Mouse (Mus musculus) MN1 (cell line): Measurements from ENCODE around the gene Aqp7.

Experiments
- DNase-seq: peaks from one replicate; pipeline ENCODE4 v3.0.0-alpha.2; 2016; ENCODE audit warnings: low spot score

The Aqp7 gene

GRCm38 (mm10) chr4:41063351-41063750 is 15.4 kb upstream of the Aqp7 start:
- DNase-seq = no peak

DNA sequence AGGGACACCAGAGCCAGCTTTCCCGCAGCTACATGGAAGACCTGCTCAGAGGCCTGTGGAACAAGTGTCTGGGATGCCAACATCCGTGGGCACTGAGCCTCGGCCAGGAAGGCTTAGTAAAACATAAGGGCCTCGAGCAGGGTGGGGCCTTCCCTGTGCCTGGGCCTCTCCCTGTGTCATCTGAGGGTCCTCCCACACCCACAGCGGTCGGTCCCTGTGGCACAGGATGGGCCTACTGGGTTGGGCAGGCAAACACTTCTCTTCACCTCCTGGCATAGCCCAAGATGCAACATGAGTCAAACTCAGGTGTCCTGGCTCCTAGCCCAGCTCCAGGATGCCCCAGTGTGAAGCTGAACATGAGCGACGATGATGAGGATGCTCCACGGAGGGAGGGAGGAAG is 9.4 kb upstream of the Aqp7 start:
- no peak for DNase-seq

GRCm38 (mm10) chr4:41056742-41057332 is 8.9 kb upstream of the Aqp7 start:
- DNase-seq = no peak

- DNase-seq = no peak
Observed at GRCm38 (mm10) chr4:41056253-41056652, 8.3 kb upstream of the Aqp7 start.

DNA sequence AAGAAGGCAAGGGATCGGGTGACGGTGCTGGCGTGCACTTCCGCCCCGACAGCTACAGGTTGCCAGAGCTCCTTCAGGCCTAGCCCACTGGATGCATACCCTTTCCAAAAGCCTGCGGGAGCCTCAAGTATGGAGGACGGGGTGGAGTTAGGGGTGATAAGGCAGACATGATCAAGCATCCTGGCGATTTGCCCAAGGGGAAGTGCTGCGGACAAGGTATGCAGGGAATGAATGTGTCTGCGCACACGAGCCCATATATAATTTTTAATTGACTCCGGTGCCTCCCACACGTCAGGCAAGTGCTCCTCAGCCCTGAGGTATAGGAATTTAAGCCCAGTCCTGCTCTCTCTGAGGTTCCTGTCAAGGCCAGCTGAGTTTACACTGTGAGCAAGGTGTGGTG is 7.2 kb upstream of the Aqp7 start:
- no peak for DNase-seq

DNA sequence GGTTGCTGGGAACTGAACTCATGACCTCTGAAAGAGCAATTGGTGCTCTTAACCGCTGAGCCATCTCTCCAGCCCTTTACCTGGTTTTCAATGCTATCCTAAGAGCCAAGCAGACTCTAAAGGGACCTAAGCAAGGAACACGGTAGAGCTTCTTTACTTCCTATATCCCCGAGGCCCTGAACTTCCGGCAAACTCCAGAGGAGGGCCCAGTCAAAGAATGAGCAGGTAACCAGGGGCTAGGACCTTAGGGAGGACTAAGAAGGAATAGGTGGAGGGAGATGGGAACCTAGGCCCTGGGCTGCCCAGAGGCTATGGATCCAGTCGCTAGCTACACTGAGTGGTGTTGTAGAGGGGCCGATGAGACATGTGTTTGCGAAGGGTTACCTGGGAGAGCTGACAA is 3.8 kb upstream of the Aqp7 start:
- DNase-seq = no peak

DNA sequence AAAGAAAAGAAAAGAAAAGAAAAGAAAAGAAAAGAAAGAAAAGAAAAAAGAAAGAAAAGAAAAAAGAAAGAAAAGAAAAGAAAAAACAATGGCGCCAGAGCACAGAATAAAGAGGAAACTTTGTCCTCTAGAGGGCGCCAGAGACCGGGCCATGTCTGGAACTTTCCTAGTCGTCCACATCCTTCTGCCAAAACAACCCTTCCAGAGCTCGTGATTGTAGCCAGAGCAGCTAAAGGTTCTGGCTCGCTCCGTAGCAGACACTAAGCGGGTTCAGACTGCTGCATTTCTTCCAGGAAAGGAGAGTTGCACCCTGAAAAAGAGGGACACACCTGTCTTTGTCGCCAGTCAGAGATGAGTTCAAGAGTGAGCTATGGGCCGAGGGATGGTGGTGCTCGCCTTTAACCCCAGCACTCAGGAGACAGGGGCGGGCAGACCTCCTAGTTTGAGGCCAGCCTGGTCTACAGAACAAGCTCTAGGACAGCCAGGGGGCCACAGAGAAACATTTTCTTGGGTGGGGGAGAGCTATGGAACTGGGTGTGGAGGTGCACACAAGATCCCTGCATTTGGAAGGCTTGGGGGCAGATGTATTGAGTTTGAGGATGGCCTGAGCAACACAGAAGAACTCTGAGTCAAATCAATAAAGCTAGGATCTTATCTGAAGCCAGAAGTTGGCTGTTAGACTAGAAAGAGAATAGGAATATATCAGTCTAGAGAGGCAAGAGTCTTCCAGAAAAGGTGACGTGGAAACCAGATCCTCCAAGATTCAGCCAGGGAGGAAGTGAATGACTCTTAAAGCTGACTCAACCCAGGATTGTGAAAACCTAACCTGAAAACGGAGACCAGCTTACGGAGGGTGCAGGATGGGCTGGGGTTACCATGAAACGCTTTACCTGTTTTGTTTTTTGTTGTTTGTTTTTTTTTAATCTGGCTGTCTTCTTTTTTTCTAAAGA is 3.1 kb upstream of the Aqp7 start:
- peak; percentile 83 for DNase-seq

GRCm38 (mm10) chr4:41048926-41049325 is 987 bp upstream of the Aqp7 start:
- DNase-seq = no peak

DNA sequence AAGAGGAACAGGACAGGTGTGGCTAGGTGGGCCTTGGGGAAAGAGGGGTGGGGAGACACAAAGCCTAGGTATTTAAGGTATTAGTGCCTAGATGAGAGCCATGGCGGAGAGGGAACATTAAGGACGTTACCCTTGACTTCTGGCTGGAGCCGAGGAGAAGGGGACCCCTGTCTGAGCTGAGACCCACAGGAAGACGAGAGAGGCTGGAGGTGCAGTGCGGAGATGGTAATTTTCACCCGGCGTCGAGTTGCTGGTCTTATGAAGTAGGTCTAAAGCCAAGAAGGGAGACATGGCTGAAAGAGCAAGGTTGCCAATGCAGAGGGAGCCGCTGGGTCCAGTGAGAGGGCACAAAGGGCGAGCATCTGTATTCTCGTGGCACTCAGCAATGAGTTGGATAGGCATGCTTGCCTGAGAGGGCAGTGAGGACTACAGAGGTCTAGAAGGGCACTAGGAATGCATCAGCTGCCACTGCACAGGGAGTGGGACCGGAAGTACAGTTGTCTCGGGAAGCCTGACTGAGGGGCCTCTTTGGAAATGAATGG is 1.6 kb downstream of the Aqp7 start:
- DNase-seq = no peak

DNA sequence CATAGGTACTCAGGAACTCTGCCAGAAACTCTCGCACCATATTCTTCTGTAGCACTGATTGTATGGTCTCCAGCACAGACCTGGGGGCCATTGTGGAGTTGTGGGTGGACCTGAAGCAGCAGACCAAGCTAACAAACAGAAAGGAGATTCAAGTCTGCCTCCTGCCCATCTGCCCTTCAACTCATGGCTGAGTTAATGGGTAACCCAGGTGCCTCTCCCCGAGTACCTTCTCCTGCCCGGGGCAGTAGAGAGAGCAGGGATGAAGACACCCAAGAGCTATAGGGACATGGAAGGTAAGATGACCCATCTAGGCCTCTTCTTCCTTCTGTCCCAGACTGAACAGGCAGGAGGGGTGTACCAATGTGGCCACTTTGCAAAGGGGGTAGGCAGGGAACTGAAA is 2.7 kb downstream of the Aqp7 start:
- no peak for DNase-seq

DNA sequence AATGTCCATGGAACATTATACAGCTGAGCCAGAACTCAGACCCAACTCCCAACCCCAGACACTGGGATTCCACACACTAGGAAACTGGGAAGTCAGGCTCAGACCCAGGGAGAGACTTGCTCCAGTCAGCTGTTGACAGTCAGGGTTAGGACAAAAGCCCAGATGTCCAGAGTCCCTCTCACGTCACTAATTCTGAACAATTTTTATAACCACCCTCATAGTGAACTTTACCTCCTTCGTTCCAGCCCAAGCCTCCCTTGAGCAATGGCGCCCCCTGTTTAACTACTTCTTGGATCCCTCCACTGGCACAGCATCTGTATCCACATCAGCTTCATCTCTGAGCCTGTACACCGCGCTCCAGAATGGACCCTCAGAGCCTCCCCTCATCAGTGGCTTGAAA is 4.0 kb downstream of the Aqp7 start:
- DNase-seq = no peak

DNA sequence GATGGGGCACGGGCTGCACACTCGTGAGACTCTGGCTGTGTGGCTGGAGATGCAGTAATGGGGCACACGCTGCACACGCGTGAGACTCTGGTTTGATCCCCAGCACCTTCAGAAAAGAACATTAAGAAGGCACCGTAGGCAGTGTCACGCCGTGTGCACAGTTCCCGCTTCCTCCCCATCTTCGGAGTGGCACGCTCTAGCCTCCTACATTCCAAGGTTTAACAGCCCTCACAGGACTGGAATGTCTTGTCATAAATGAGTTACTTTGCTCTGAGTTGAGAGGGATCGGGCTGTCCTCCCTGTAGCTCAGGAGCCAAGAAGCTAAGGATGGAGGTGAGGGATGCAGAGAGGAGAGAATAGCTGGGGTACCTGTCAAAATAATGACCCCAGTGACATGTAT is 5.1 kb downstream of the Aqp7 start:
- no peak for DNase-seq

GRCm38 (mm10) chr4:41040983-41041382 is 7.0 kb downstream of the Aqp7 start:
- DNase-seq = no peak

GRCm38 (mm10) chr4:41037942-41038341 is 10.0 kb downstream of the Aqp7 start:
- no peak for DNase-seq

DNA sequence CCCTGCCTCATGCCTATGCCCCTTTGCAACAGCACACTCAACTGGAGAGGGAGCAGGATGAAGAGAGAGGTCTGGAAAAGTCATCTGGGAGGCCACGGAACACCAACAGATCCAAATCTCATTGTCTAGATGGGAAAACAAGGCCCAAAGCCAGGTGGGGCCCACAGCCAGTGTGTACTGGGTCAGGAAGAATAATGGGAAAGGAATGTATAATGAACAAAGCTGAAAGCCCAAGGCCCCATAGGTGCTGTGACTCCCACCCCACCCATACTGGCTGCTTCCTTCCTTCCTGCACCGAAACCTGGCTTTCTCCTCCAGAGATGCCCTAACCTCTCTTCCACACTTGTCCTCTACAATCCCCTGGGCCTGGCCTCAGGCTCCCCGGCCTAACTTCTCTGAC is 16.7 kb downstream of the Aqp7 start:
- DNase-seq = no peak

DNA sequence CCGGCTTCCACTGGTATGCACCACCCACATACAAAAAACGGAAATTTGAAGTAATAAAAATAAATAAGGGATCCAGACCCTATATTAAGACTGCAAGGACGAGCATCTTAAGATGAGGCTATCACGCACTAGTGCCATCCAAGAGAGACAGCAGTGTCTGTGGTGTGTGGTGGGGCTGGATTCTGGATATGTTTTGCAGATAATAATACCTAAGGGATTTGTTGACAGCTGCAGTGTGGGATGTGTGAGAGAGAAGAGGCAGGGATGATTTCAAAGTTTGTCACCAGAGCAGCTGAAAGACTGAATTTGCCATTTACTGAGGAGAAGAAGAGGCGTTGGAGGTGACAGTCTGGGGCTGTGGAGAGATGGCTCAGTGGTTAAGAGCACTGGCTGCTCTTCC is 18.6 kb downstream of the Aqp7 start:
- DNase-seq = no peak

DNA sequence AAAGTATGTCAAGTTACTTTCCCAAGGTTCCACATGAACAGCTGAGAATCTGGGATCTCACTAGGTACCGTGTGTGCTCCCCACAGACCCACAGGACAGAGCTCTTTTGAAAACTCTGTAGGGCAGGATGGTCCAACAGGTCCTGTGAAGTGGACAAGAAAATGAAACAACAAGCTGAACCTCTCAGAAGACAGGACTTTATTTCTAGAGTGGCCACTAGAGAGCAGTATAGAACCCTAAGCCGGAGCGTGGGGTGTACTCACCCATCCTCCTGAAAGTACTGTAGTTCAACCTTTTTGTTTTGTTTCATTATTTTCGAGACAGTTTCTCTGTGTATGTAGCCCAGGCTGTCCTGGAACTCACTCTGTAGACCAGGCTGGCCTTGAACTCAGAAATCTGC is 19.7 kb downstream of the Aqp7 start:
- DNase-seq = no peak

- no peak for DNase-seq
Observed at GRCm38 (mm10) chr4:41027872-41028271, 20.1 kb downstream of the Aqp7 start.

DNA sequence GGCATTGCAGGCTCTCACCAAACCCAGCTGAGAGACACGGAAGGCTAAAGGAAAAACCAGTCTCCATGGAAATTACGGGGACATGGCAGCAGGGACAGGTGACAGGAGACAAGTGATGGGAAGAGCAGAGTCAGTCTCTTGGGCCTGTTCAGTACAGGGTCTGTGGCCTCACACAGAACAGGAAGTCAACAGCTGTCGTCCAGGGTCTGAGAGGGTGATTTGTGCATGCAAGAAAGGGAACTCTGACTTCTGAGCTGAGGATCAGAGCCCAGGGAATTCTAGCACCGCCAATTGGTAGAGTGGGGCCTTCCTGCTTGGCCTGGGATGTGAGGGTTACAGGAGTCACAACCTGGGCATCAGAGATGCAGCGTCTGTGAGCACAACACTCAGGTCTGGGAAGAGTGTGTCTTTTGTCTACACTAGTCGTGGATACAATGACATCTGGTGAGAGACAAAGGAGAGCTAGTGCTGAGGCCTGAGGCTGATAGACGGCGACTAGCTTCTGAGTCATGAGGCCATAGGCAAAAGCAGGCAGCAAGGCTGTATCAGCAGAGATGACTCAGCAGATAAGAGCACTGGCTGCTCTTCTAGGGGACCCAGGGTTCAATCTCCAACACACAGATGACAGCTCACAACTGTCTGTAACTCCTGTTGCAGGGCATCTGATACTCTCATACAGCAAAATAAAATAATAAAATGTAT is 21.7 kb downstream of the Aqp7 start:
- DNase-seq = peak; percentile 32

DNA sequence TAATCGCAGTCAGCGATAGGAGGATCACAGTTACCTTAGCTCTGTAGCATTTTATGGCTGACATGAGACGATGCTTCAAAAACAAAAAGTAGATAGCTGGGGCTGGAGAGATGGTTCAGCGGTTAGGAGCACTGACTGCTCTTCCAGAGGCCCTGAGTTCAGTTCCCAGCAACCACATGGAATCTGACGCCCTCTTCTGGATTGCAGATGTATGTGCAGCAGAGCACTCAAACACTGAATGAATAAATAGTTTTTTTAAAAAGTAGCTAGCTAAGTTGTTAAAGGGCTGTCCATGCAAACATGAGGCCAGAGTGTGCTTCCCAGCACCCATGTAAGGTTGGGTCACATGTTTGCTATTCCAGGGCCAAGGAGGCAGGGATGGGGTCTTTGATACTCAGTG is 26.8 kb downstream of the Aqp7 start:
- DNase-seq = no peak

DNA sequence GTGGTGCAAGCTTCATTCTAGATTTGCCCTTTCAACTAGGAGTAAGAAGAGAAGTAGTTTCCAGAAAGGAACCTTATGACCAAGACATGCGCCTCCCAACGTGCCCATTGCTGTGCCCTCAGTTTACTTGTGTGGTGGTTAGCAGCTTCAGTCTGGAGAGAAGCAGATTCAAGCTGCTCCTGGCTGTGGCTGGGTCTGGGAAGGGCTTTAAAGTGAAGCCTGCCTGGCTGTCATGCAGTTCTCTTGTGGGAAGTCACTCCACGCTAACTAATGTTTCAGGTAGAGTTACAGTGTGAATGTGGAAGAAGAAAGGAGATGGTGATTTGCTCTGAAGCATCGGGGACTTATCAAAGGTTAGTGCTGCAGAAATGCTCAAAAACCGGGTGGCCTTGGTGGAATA is 32.1 kb downstream of the Aqp7 start:
- DNase-seq = no peak

DNA sequence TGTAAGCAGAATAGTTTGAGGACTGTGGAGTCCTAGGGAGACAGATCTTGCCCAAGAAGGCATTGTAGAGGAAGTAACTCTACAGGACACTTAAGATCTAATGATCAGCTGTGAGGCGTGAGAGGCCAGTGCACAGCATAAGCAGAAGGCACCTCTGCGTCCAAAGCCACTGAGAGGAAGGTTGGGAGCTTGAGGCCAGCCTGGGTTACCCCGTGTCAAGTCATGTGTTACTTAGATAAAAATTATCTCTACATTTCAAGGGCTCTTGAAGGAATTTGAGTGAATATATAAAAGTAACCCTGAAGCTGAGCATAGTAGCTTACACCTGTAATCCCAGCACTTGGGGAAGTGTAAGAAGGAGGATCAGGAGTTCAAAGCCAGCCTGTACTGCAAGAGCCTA is 34.6 kb downstream of the Aqp7 start:
- no peak for DNase-seq
